8 mouse cellular contexts compared by ENCODE assay signal in genomic region chr4:142098303-142098702, GRCm38 (mm10). TPM values are rescaled to one million over a fixed set of nuclear protein-coding genes. Genes with fewer than 3 reads are reported as not detected.
A peak's percentile ranks its signal among the peaks of the same experiment; 100 is the strongest.
DNase-seq lines count a peak whose midpoint lies in the region; ATAC-seq and TF ChIP-seq lines count a peak whose summit lies in the region.

No protein-coding gene starts in this region.

- peak; percentile 89 for TF ChIP-seq CTCF in lung, embryonic 14.5 days (IDR thresholded peaks at IDR 0.05; ENCODE audit: low read depth)

- H3K4me2 ChIP-seq in lung, embryonic 14.5 days, result peak overlapping the region; percentile 48

- intact Hi-C loops in heart, postnatal 25 days (cut with DNase I), result loop anchor here (1.0 kb wide), 1 partner anchor 93 kb away; no protein-coding TSS in a partner anchor

- no peaks in the 10 kb centered on the region for H3K9me3 ChIP-seq in lung, embryonic 14.5 days (ENCODE audit: low read depth, low read length)

- peak; percentile 59; the same call in 1 of the 2 replicates for ATAC-seq in lung, embryonic 14.5 days (ENCODE audit: insufficient read depth)

- 13% methylated on average over 8 of the region's 8 CpGs for WGBS in lung, embryonic 14.5 days

- H3K36me3 ChIP-seq in lung, embryonic 14.5 days (ENCODE audit: insufficient read depth), result no peaks in the 10 kb centered on the region

- H3K4me1 ChIP-seq in lung, embryonic 14.5 days (ENCODE audit: insufficient read depth), result 0 out of 2 replicates have a peak, but pooled peaks cover 8% of the 10 kb centered on the region

- H3K27ac ChIP-seq in lung, embryonic 14.5 days (ENCODE audit: low read depth), result peak overlapping the region; percentile 67; the same call in 1 of the 2 replicates

- no peak overlapping the region for H3K9ac ChIP-seq in lung, embryonic 14.5 days

- no peak overlapping the region for H3K4me3 ChIP-seq in lung, embryonic 14.5 days (ENCODE audit: low read depth, low read length)

- peak; percentile 83 for DNase-seq in R1 (ENCODE audit: low read depth, low spot score)
- DNase-seq in cerebellum, adult 9-10 months, result peak; percentile 91
- DNase-seq in forelimb bud, embryonic 11.5 days (ENCODE audit: low read depth, low spot score), result peak; percentile 66
- DNase-seq in heart, postnatal 25 days (ENCODE audit: low spot score), result peak; percentile 64
- peak; percentile 83 for DNase-seq in layer of hippocampus, adult 9-10 months (ENCODE audit: low spot score)
- peak; percentile 93 for DNase-seq in lung, embryonic 14.5 days
- DNase-seq in ovary, postnatal 36 days (ENCODE audit: low spot score), result peak; percentile 80
- peak; percentile 33 to 40 for DNase-seq in thymus, postnatal 36 days

- H3K27me3 ChIP-seq in lung, embryonic 14.5 days (ENCODE audit: insufficient read depth, low read length), result no peaks in the 10 kb centered on the region; the same call in 1 of the 2 replicates

RNA-seq across cellular contexts. Expression of gene Tmem51, which starts 14.2 kb away (rescaled TPM):
- 1 to 10 TPM; 7.3 to 8.6 TPM for total RNA-seq in heart, postnatal 25 days (2021)
- 17.1 and 20.7 TPM in 2 replicates for polyA plus RNA-seq in lung, embryonic 14.5 days (2014; fragmentation: Nextera tagmentation; extraction: Ambion mirVana)

Comparison
In these comparisons a context has a peak if more than half of its experiments do, and no peak if none do; other contexts are left out.
1. DNase-seq: peak in every context shown above with its lines; median percentile 93 in lung, embryonic 14.5 days; 91 in cerebellum, adult 9-10 months; 83 in R1; 83 in layer of hippocampus, adult 9-10 months; 80 in ovary, postnatal 36 days; 66 in forelimb bud, embryonic 11.5 days; 64 in heart, postnatal 25 days; 36 in thymus, postnatal 36 days.